Mouse (Mus musculus) forebrain, embryonic 11.5 days (tissue): ENCODE measurements around the gene Ccl1. TPM values are rescaled to one million over a fixed set of nuclear protein-coding genes. Genes with fewer than 3 reads are reported as not detected.

Source experiments
- ATAC-seq: fragments of 200-750 bp; cut with Nextera tagmentation; replicated peaks from 2 replicates; pipeline ENCODE4 v1.8.0; 2017; ENCODE audit warnings: moderate TSS enrichment; ENCODE audit not compliant: low FRiP score
- DNase-seq: peaks from one replicate; pipeline ENCODE4 v3.0.0-alpha.2; 2017; ENCODE audit warnings: low spot score
- H3K27ac ChIP-seq: fragments of 300-500 bp; sonication (generic); 2 replicates; pipeline ENCODE4 v1.5.1; 2014; ENCODE audit warnings: low read depth, low read length
- H3K27me3 ChIP-seq: fragments of 300-500 bp; sonication (generic); 2 replicates; pipeline ENCODE4 v1.6.1; 2014; ENCODE audit warnings: mild to moderate bottlenecking, low read length, mixed read lengths; ENCODE audit not compliant: control insufficient read depth, insufficient read depth
- H3K36me3 ChIP-seq: fragments of 300-500 bp; sonication (generic); 2 replicates; pipeline ENCODE4 v1.6.1; 2014; ENCODE audit warnings: mild to moderate bottlenecking, low read length, moderate library complexity, mixed read lengths; ENCODE audit not compliant: control insufficient read depth, insufficient read depth
- H3K4me1 ChIP-seq: fragments of 300-500 bp; sonication (generic); replicated peaks from 2 replicates; pipeline ENCODE4 v1.6.1; 2014; ENCODE audit warnings: low read length, mixed read lengths; ENCODE audit not compliant: control insufficient read depth, insufficient read depth
- H3K4me2 ChIP-seq: fragments of 300-500 bp; sonication (generic); 2 replicates; pipeline ENCODE4 v1.6.1; 2014; ENCODE audit warnings: low read depth, mild to moderate bottlenecking, low read length, moderate library complexity, mixed read lengths; ENCODE audit not compliant: severe bottlenecking
- H3K4me3 ChIP-seq: fragments of 300-500 bp; sonication (generic); 2 replicates; pipeline ENCODE4 v1.5.1; 2014; ENCODE audit warnings: low read depth, low read length
- H3K9ac ChIP-seq: fragments of 300-500 bp; sonication (generic); 2 replicates; pipeline ENCODE4 v1.6.1; 2014; ENCODE audit warnings: low read length
- H3K9me3 ChIP-seq: fragments of 300-500 bp; sonication (generic); 2 replicates; pipeline ENCODE4 v1.6.1; 2016; ENCODE audit warnings: low read length, mixed read lengths; ENCODE audit not compliant: control insufficient read depth
- WGBS: fragments of 180-500 bp; shearing (Covaris S2); extraction: QIAGEN DNeasy Blood & Tissue Kit; methylation state at CpG from one replicate; pipeline ENCODE4 v1.1.7; 2014; 5-methylcytosine and 5-hydroxymethylcytosine counted together
- polyA plus RNA-seq: library from polyadenylated mRNA; unstranded; fragments of >200 nt; fragmentation: Nextera tagmentation; extraction: Ambion mirVana; gene quantifications from 2 replicates; pipeline ENCODE4 v1.2.1, GENCODE M21; 2014

Ccl1 gene
- polyA plus RNA-seq, 1 experiment from 2014 or later = not detected

GRCm38 (mm10) chr11:82174794-82175193 is 130.7 kb downstream of the Ccl1 start:
- no peaks in the 10 kb centered on the region for H3K4me1 ChIP-seq
- H3K4me3 ChIP-seq = no peak overlapping the region
- no peak overlapping the region for H3K4me2 ChIP-seq
- ATAC-seq (no peak), DNase-seq (peak; percentile 75)
- H3K9ac ChIP-seq = no peak overlapping the region
- no peaks in the 10 kb centered on the region for H3K27me3 ChIP-seq
- H3K27ac ChIP-seq = no peak overlapping the region
- no peaks in the 10 kb centered on the region for H3K36me3 ChIP-seq
- no peaks in the 10 kb centered on the region for H3K9me3 ChIP-seq
- 17% methylated on average over 3 of the region's 3 CpGs for WGBS

GRCm38 (mm10) chr11:82173491-82173890 is 132.0 kb downstream of the Ccl1 start:
- no peaks in the 10 kb centered on the region for H3K36me3 ChIP-seq
- no peak overlapping the region for H3K9ac ChIP-seq
- DNase-seq (no peak), ATAC-seq (no peak)
- no peak overlapping the region for H3K4me2 ChIP-seq
- no peak overlapping the region for H3K27ac ChIP-seq
- H3K4me1 ChIP-seq = no peaks in the 10 kb centered on the region
- no peak overlapping the region for H3K4me3 ChIP-seq
- no peaks in the 10 kb centered on the region for H3K9me3 ChIP-seq
- WGBS = 84% methylated on average over 2 of the region's 2 CpGs
- no peaks in the 10 kb centered on the region for H3K27me3 ChIP-seq

GRCm38 (mm10) chr11:82171316-82172071 is 134.0 kb downstream of the Ccl1 start:
- no peak for ATAC-seq

GRCm38 (mm10) chr11:82169456-82169855 is 136.0 kb downstream of the Ccl1 start:
- DNase-seq (peak; percentile 18), ATAC-seq (no peak)
- Histone ChIP-seq H3K36me3 (no peaks in the 10 kb centered on the region), H3K27ac (no peak overlapping the region), H3K4me3 (no peak overlapping the region), H3K4me1 (no peaks in the 10 kb centered on the region), H3K9me3 (no peaks in the 10 kb centered on the region), H3K27me3 (no peaks in the 10 kb centered on the region), H3K4me2 (no peak overlapping the region), H3K9ac (no peak overlapping the region)
- 92% methylated on average over 4 of the region's 4 CpGs for WGBS

More at GRCm38 (mm10) chr11:82171316-82172071, 134.0 kb downstream of the Ccl1 start:
- Histone ChIP-seq H3K27me3 (no peaks in the 10 kb centered on the region), H3K4me3 (no peak overlapping the region), H3K9me3 (no peaks in the 10 kb centered on the region), H3K9ac (no peak overlapping the region), H3K27ac (no peak overlapping the region), H3K4me1 (no peaks in the 10 kb centered on the region), H3K36me3 (no peaks in the 10 kb centered on the region), H3K4me2 (no peak overlapping the region)
- WGBS = 82% methylated on average over 7 of the region's 7 CpGs
- no peak for DNase-seq

GRCm38 (mm10) chr11:82168308-82168707 is 137.2 kb downstream of the Ccl1 start:
- Histone ChIP-seq H3K4me1 (no peaks in the 10 kb centered on the region), H3K4me2 (no peak overlapping the region), H3K9me3 (no peaks in the 10 kb centered on the region), H3K9ac (no peak overlapping the region), H3K4me3 (no peak overlapping the region), H3K36me3 (no peaks in the 10 kb centered on the region), H3K27me3 (no peaks in the 10 kb centered on the region), H3K27ac (no peak overlapping the region)
- ATAC-seq = no peak
- no peak for DNase-seq
- WGBS = 92% methylated on average over 2 of the region's 2 CpGs

- ATAC-seq = no peak
- Histone ChIP-seq H3K36me3 (no peaks in the 10 kb centered on the region), H3K27me3 (no peaks in the 10 kb centered on the region), H3K4me2 (no peak overlapping the region), H3K4me3 (no peak overlapping the region), H3K4me1 (no peaks in the 10 kb centered on the region), H3K9me3 (no peaks in the 10 kb centered on the region), H3K9ac (no peak overlapping the region), H3K27ac (no peak overlapping the region)
- DNase-seq = no peak
- WGBS = 74% methylated on average over 8 of the region's 8 CpGs
These were observed 142.2 kb downstream of the Ccl1 start for GRCm38 (mm10) chr11:82163285-82163684.

GRCm38 (mm10) chr11:82159126-82159525 is 146.4 kb downstream of the Ccl1 start:
- DNase-seq = no peak
- WGBS = 89% methylated on average over 2 of the region's 2 CpGs
- no peak for ATAC-seq

DNA sequence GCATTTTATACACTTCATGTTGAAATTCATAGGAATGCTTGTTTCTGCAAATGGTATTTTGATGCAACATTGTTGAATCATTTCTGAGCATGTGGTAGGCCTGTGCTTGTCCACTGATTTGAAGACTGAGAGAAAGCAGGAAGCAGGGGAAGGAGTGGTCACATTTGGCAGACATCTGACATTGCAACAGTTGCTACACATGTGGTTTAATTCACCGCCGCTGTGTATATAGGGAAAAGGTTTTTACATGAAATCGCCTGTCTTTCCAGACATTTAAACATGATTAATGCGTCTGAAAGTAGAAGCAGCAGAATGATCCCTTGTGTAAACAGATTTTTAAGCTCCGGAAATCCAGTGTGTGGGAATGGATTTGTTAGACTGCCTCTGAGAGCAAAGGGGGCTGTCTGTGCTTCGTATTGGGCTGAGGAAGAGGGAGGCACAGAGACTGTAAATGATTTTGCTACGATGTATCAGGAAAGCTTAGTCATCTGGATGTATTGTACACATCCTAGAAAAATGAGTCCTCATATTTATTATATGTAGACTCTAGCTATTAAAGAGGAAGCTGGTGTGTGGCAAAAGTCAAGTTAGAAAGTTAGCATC is 165.9 kb downstream of the Ccl1 start:
- Histone ChIP-seq H3K4me2 (no peak overlapping the region), H3K27ac (no peak overlapping the region), H3K36me3 (no peaks in the 10 kb centered on the region), H3K27me3 (no peaks in the 10 kb centered on the region), H3K9ac (no peak overlapping the region), H3K4me1 (no peaks in the 10 kb centered on the region), H3K4me3 (no peak overlapping the region), H3K9me3 (no peaks in the 10 kb centered on the region)
- DNase-seq = no peak
- WGBS = 84% methylated on average over 7 of the region's 7 CpGs
- ATAC-seq = no peak

More at GRCm38 (mm10) chr11:82159126-82159525, 146.4 kb downstream of the Ccl1 start:
- H3K27me3 ChIP-seq = no peaks in the 10 kb centered on the region
- no peak overlapping the region for H3K9ac ChIP-seq
- no peaks in the 10 kb centered on the region for H3K36me3 ChIP-seq
- H3K4me3 ChIP-seq = no peak overlapping the region
- H3K4me2 ChIP-seq = no peak overlapping the region
- H3K9me3 ChIP-seq = no peaks in the 10 kb centered on the region
- no peak overlapping the region for H3K27ac ChIP-seq
- no peaks in the 10 kb centered on the region for H3K4me1 ChIP-seq

- H3K9me3 ChIP-seq = no peaks in the 10 kb centered on the region
- H3K36me3 ChIP-seq = no peaks in the 10 kb centered on the region
- H3K27me3 ChIP-seq = no peaks in the 10 kb centered on the region
- no peaks in the 10 kb centered on the region for H3K4me1 ChIP-seq
- no peak overlapping the region for H3K27ac ChIP-seq
- ATAC-seq (no peak), DNase-seq (no peak)
- H3K9ac ChIP-seq = no peak overlapping the region
- no peak overlapping the region for H3K4me2 ChIP-seq
- H3K4me3 ChIP-seq = no peak overlapping the region
- 93% methylated on average over 2 of the region's 2 CpGs for WGBS
These were observed 169.3 kb downstream of the Ccl1 start for GRCm38 (mm10) chr11:82136196-82136595.
